Mouse (Mus musculus) MEL (cell line): Measurements from ENCODE around the gene Nkx2-3. TPM values are rescaled to one million over a fixed set of nuclear protein-coding genes. Genes with fewer than 3 reads are reported as not detected.

ENCODE experiments used
- DNase-seq: peaks from one replicate; pipeline ENCODE4 v3.0.0; 2011; ENCODE audit warnings: low read depth, low spot score
- H3K27ac ChIP-seq: 2 replicates; pipeline ENCODE4 v1.5.1; 2012; ENCODE audit warnings: low read depth, mild to moderate bottlenecking, control low read depth, low read length, moderate library complexity; ENCODE audit not compliant: control insufficient read depth
- H3K27me3 ChIP-seq, 2 experiments: fragments of 150-350 bp in 1 of 2; sonication (generic) in 1 of 2; 2 replicates each; pipeline ENCODE4 v1.6.1; 2012; ENCODE audit warnings: low read length in 2 of 2, mild to moderate bottlenecking in 2 of 2, improper control_type of control experiment in 1 of 2, moderate library complexity in 1 of 2; ENCODE audit not compliant: insufficient read depth in 2 of 2, control insufficient read depth in 1 of 2
- H3K36me3 ChIP-seq, 2 experiments: 2 replicates each; pipeline ENCODE4 v1.6.1; 2012 to 2014; ENCODE audit warnings: low read length in 2 of 2, improper control_type of control experiment in 1 of 2, inconsistent platforms in 1 of 2, mild to moderate bottlenecking in 1 of 2; ENCODE audit not compliant: insufficient read depth in 2 of 2, control insufficient read depth in 1 of 2
- H3K4me1 ChIP-seq, 2 experiments: fragments of 150-350 bp in 1 of 2; sonication (generic) in 1 of 2; 2 replicates each; pipeline ENCODE4 v1.6.1; 2012; ENCODE audit warnings: low read length in 2 of 2, improper control_type of control experiment in 1 of 2, mild to moderate bottlenecking in 1 of 2; ENCODE audit not compliant: insufficient read depth in 2 of 2, control insufficient read depth in 1 of 2
- H3K4me3 ChIP-seq, 2 experiments: fragments of 150-350 bp in 1 of 2; sonication (generic) in 1 of 2; 2 replicates each; pipeline ENCODE4 v1.5.1; 2012; ENCODE audit warnings: low read depth in 2 of 2, low read length in 2 of 2, mild to moderate bottlenecking in 2 of 2, moderate library complexity in 2 of 2, control low read depth in 1 of 2, improper control_type of control experiment in 1 of 2; ENCODE audit not compliant: control insufficient read depth in 1 of 2, insufficient read depth in 1 of 2
- H3K79me2 ChIP-seq: 2 replicates; pipeline ENCODE4 v1.6.1; 2012; ENCODE audit warnings: mild to moderate bottlenecking, low read length, moderate library complexity; ENCODE audit not compliant: control insufficient read depth, poor library complexity, insufficient read depth
- H3K9ac ChIP-seq: 2 replicates; pipeline ENCODE4 v1.6.1; 2012; ENCODE audit warnings: low read depth, mild to moderate bottlenecking, control low read depth, low read length, moderate library complexity; ENCODE audit not compliant: control insufficient read depth, poor library complexity, severe bottlenecking
- H3K9me3 ChIP-seq: fragments of 150-350 bp; sonication (generic); replicated peaks from 2 replicates; pipeline ENCODE4 v1.6.1; 2012; ENCODE audit warnings: mild to moderate bottlenecking, low read length, improper control_type of control experiment, moderate library complexity; ENCODE audit not compliant: insufficient read depth
- BHLHE40 ChIP-seq: IDR thresholded peaks from 2 replicates; pipeline ENCODE4 v1.6.1; 2012; ENCODE audit warnings: low read depth, mild to moderate bottlenecking, inconsistent platforms, low read length, improper control_type of control experiment, borderline replicate concordance
- CHD1 ChIP-seq: IDR thresholded peaks from 2 replicates; pipeline ENCODE4 v1.6.1; 2012; ENCODE audit warnings: low read depth, mild to moderate bottlenecking, inconsistent platforms, low read length, improper control_type of control experiment
- ELF1 ChIP-seq: IDR thresholded peaks from 2 replicates; pipeline ENCODE4 v1.6.1; 2014; ENCODE audit warnings: low read depth, mild to moderate bottlenecking, inconsistent platforms, low read length, improper control_type of control experiment, moderate library complexity
- EP300 ChIP-seq, 2 experiments: IDR thresholded peaks; 2 replicates each; pipeline ENCODE4 v1.6.1; 2011; ENCODE audit warnings: improper control_type of control experiment in 2 of 2, low read length in 2 of 2, low read depth in 1 of 2, mild to moderate bottlenecking in 1 of 2
- ETS1 ChIP-seq: IDR thresholded peaks from 2 replicates; pipeline ENCODE4 v1.6.1; 2012; ENCODE audit warnings: low read depth, mild to moderate bottlenecking, inconsistent platforms, low read length, improper control_type of control experiment, moderate library complexity
- GABPA ChIP-seq: IDR thresholded peaks from 2 replicates; pipeline ENCODE4 v1.6.1; 2012; ENCODE audit warnings: low read depth, mild to moderate bottlenecking, inconsistent platforms, low read length, improper control_type of control experiment, moderate library complexity
- GATA1 ChIP-seq: IDR thresholded peaks from 2 replicates; pipeline ENCODE4 v1.6.1; 2011; ENCODE audit warnings: low read depth, low read length, improper control_type of control experiment
- JUND ChIP-seq: IDR thresholded peaks from 2 replicates; pipeline ENCODE4 v1.6.1; 2011; ENCODE audit warnings: low read depth, mild to moderate bottlenecking, improper control_type of control experiment, low read length
- KAT2A ChIP-seq: conservative IDR thresholded peaks from 2 replicates; pipeline ENCODE4 v1.6.1; 2012; ENCODE audit warnings: low read depth, low read length, improper control_type of control experiment, inconsistent platforms
- MAX ChIP-seq: IDR thresholded peaks from 2 replicates; pipeline ENCODE4 v1.6.1; 2011; ENCODE audit warnings: low read length, improper control_type of control experiment
- MAZ ChIP-seq: IDR thresholded peaks from 2 replicates; pipeline ENCODE4 v1.6.1; 2012; ENCODE audit warnings: low read depth, mild to moderate bottlenecking, inconsistent platforms, low read length, improper control_type of control experiment
- MEF2A ChIP-seq: IDR thresholded peaks from 2 replicates; pipeline ENCODE4 v1.6.1; 2014; ENCODE audit warnings: low read depth, mild to moderate bottlenecking, inconsistent platforms, low read length, improper control_type of control experiment; ENCODE audit not compliant: poor library complexity, insufficient replicate concordance, severe bottlenecking; ENCODE audit errors: extremely low read depth
- MYB ChIP-seq: IDR thresholded peaks from 2 replicates; pipeline ENCODE4 v1.6.1; 2011; ENCODE audit warnings: mild to moderate bottlenecking, low read depth, low read length, improper control_type of control experiment
- NELFE ChIP-seq: IDR thresholded peaks from 2 replicates; pipeline ENCODE4 v1.6.1; 2011; ENCODE audit warnings: low read depth, low read length, improper control_type of control experiment
- NRF1 ChIP-seq: IDR thresholded peaks from 2 replicates; pipeline ENCODE4 v1.6.1; 2014; ENCODE audit warnings: low read depth, mild to moderate bottlenecking, inconsistent platforms, low read length, improper control_type of control experiment, moderate library complexity; ENCODE audit not compliant: poor library complexity, insufficient read depth, severe bottlenecking
- POLR2AphosphoS2 ChIP-seq: IDR thresholded peaks from 2 replicates; pipeline ENCODE4 v1.6.1; 2011; ENCODE audit warnings: low read length, improper control_type of control experiment
- POLR2AphosphoS5 ChIP-seq: IDR thresholded peaks from 2 replicates; pipeline ENCODE4 v1.6.1; 2012; ENCODE audit warnings: low read depth, borderline replicate concordance, mild to moderate bottlenecking, inconsistent platforms, low read length, moderate library complexity, mixed read lengths
- RAD21 ChIP-seq: IDR thresholded peaks from 2 replicates; pipeline ENCODE4 v1.6.1; 2011; ENCODE audit warnings: mild to moderate bottlenecking, low read depth, low read length, improper control_type of control experiment
- RCOR1 ChIP-seq: IDR thresholded peaks from 2 replicates; pipeline ENCODE4 v1.6.1; 2012; ENCODE audit warnings: low read depth, mild to moderate bottlenecking, inconsistent platforms, low read length, improper control_type of control experiment
- SIN3A ChIP-seq: IDR thresholded peaks from 2 replicates; pipeline ENCODE4 v1.6.1; 2012; ENCODE audit warnings: low read length, improper control_type of control experiment, inconsistent platforms
- SMC3 ChIP-seq: IDR thresholded peaks from 2 replicates; pipeline ENCODE4 v1.6.1; 2011; ENCODE audit warnings: low read depth, low read length, improper control_type of control experiment
- TAL1 ChIP-seq: IDR thresholded peaks from 2 replicates; pipeline ENCODE4 v1.6.1; 2012; ENCODE audit warnings: mild to moderate bottlenecking, inconsistent platforms, low read length, moderate library complexity, mixed read lengths
- TBP ChIP-seq: IDR thresholded peaks from 2 replicates; pipeline ENCODE4 v1.8.0; 2011; ENCODE audit warnings: low read depth, low read length, improper control_type of control experiment
- TCF12 ChIP-seq: IDR thresholded peaks from 2 replicates; pipeline ENCODE4 v1.6.1; 2014; ENCODE audit warnings: low read depth, mild to moderate bottlenecking, inconsistent platforms, low read length, improper control_type of control experiment, moderate library complexity
- USF2 ChIP-seq, 2 experiments: IDR thresholded peaks; 2 replicates each; pipeline ENCODE4 v1.6.1; 2011 to 2012; ENCODE audit warnings: improper control_type of control experiment in 2 of 2, low read length in 2 of 2, borderline replicate concordance in 1 of 2, inconsistent platforms in 1 of 2, low read depth in 1 of 2, mild to moderate bottlenecking in 1 of 2; ENCODE audit not compliant: insufficient read depth in 1 of 2
- ZMIZ1 ChIP-seq: IDR thresholded peaks from 2 replicates; pipeline ENCODE4 v1.6.1; 2012; ENCODE audit warnings: low read depth, mild to moderate bottlenecking, inconsistent platforms, low read length, improper control_type of control experiment, moderate library complexity
- ZNF384 ChIP-seq: IDR thresholded peaks from 2 replicates; pipeline ENCODE4 v1.6.1; 2012; ENCODE audit warnings: low read depth, mild to moderate bottlenecking, inconsistent platforms, low read length, improper control_type of control experiment
- polyA plus RNA-seq, 2 experiments: library from polyadenylated mRNA; stranded (reverse) in 1 of 2; unstranded in 1 of 2; fragments of >175 nt in 1 of 2; fragments of >200 nt in 1 of 2; gene quantifications; 2 replicates each; pipeline versions ENCODE4 v1.2.1 to v1.2.4; 2012; ENCODE audit warnings: low replicate concordance in 2 of 2, low read depth in 1 of 2; ENCODE audit not compliant: insufficient read length in 2 of 2, insufficient read depth in 1 of 2, missing spikeins in 1 of 2
- total RNA-seq: library from RNA; depleted of rRNA; stranded (reverse); fragments of 300-350 nt; gene quantifications from 2 replicates; pipeline ENCODE4 v1.2.3, GENCODE M21; 2012

The Nkx2-3 gene
- total and polyA plus RNA-seq, 3 experiments: not detected

- Histone ChIP-seq H3K9me3 (no peaks in the 10 kb centered on the region), H3K36me3 (peaks cover 0 to 4% of the 10 kb centered on the region in 2 experiments; a peak in 1 of 4 replicates), H3K27ac (no peak overlapping the region), H3K4me3 (no peak overlapping the region), H3K79me2 (no peaks in the 10 kb centered on the region), H3K9ac (no peak overlapping the region), H3K4me1 (peaks cover 0 to 7% of the 10 kb centered on the region in 2 experiments; a peak in 1 of 4 replicates), H3K27me3 (no peaks in the 10 kb centered on the region; a peak in 2 of 4 replicates)
- no peak for DNase-seq
- TF ChIP-seq ZMIZ1 (no peak), KAT2A (no peak), GABPA (no peak), USF2 (IDR thresholded peaks at IDR 0.05; ENCODE audit: borderline replicate concordance in 1 of 2, insufficient read depth in 1 of 2, low read depth in 1 of 2, low read length in 2 of 2) (no peak), POLR2AphosphoS5 (no peak), RCOR1 (no peak), SIN3A (no peak), MYB (no peak), RAD21 (no peak)
- TF ChIP-seq, all 39 proteins: peak for 0
Measured at GRCm38 (mm10) chr19:43629088-43629487, 17.0 kb downstream of the Nkx2-3 start.

GRCm38 (mm10) chr19:43630466-43631251 is 18.5 kb downstream of the Nkx2-3 start:
- no peak overlapping the region for H3K9ac ChIP-seq
- no peak overlapping the region for H3K4me3 ChIP-seq
- no peaks in the 10 kb centered on the region; a peak in 2 of 4 replicates for H3K27me3 ChIP-seq
- no peak overlapping the region for H3K27ac ChIP-seq
- H3K36me3 ChIP-seq: peaks cover 0 to 4% of the 10 kb centered on the region in 2 experiments; a peak in 1 of 4 replicates
- no peaks in the 10 kb centered on the region for H3K79me2 ChIP-seq
- DNase-seq: peak; percentile 96
- no peaks in the 10 kb centered on the region for H3K9me3 ChIP-seq
- peaks cover 0 to 10% of the 10 kb centered on the region in 2 experiments; a peak in 1 of 4 replicates for H3K4me1 ChIP-seq
- TF ChIP-seq GABPA: peak; percentile 57; the same call in 1 of the 2 replicates
- TF ChIP-seq GATA1: no peak
- peak; percentile 18; the same call in 1 of the 2 replicates for TF ChIP-seq RCOR1
- no peak for TF ChIP-seq NRF1
- no peak for TF ChIP-seq CHD1
- no peak; the same call in 1 of the 2 replicates for TF ChIP-seq SIN3A
- peak; percentile 96 for TF ChIP-seq JUND
- TF ChIP-seq EP300 (IDR thresholded peaks at IDR 0.05; ENCODE audit: low read depth in 1 of 2, low read length in 2 of 2): peak in 1 of 2 experiments; percentile 24; a peak in 1 of 4 replicates
- TF ChIP-seq SMC3: peak; percentile 97
- 0 out of 2 replicates have a peak, but pooled peaks have one; percentile 44 for TF ChIP-seq MAZ
- TF ChIP-seq BHLHE40: no peak
- no peak for TF ChIP-seq TCF12
- TF ChIP-seq TAL1: no peak
- TF ChIP-seq POLR2AphosphoS5: no peak
- no peak for TF ChIP-seq MEF2A
- peak; percentile 93 for TF ChIP-seq RAD21
- TF ChIP-seq ETS1: no peak
- 0 out of 2 replicates have a peak, but pooled peaks have one; percentile 29 for TF ChIP-seq ELF1
- no peak for TF ChIP-seq TBP
- no peak for TF ChIP-seq MYB
- TF ChIP-seq NELFE: no peak
- TF ChIP-seq KAT2A: no peak
- TF ChIP-seq USF2 (IDR thresholded peaks at IDR 0.05; ENCODE audit: borderline replicate concordance in 1 of 2, insufficient read depth in 1 of 2, low read depth in 1 of 2, low read length in 2 of 2): no peak
- TF ChIP-seq POLR2AphosphoS2: no peak
- TF ChIP-seq MAX: peak; percentile 59; the same call in 1 of the 2 replicates
- no peak for TF ChIP-seq ZNF384
